Mouse (Mus musculus) hindbrain, embryonic 14.5 days (tissue): ENCODE results near the gene Fasl. TPM values are rescaled to one million over a fixed set of nuclear protein-coding genes. Genes with fewer than 3 reads are reported as not detected.

Experiments
- ATAC-seq: fragments of 200-750 bp; cut with Nextera tagmentation; 2 replicates; pipeline ENCODE4 v1.8.0; 2017; ENCODE audit warnings: moderate number of reproducible peaks, mild to moderate bottlenecking, moderate TSS enrichment, moderate library complexity; ENCODE audit not compliant: low FRiP score
- DNase-seq: peaks from one replicate; pipeline ENCODE4 v3.0.0-alpha.2; 2015; ENCODE audit warnings: low spot score
- H3K27ac ChIP-seq: fragments of 300-500 bp; sonication (generic); 2 replicates; pipeline ENCODE4 v1.5.1; 2014; ENCODE audit warnings: mild to moderate bottlenecking, moderate library complexity
- H3K27me3 ChIP-seq: fragments of 300-500 bp; sonication (generic); 2 replicates; pipeline ENCODE4 v1.6.1; 2014; ENCODE audit warnings: mild to moderate bottlenecking, low read length, mixed read lengths; ENCODE audit not compliant: control insufficient read depth, insufficient read depth
- H3K36me3 ChIP-seq: fragments of 300-500 bp; sonication (generic); replicated peaks from 2 replicates; pipeline ENCODE4 v1.6.1; 2014; ENCODE audit not compliant: control insufficient read depth, insufficient read depth
- H3K4me1 ChIP-seq: fragments of 300-500 bp; sonication (generic); replicated peaks from 2 replicates; pipeline ENCODE4 v1.6.1; 2014; ENCODE audit warnings: antibody characterized with exemption, low read length, mixed read lengths; ENCODE audit not compliant: control insufficient read depth, insufficient read depth
- H3K4me2 ChIP-seq: fragments of 300-500 bp; sonication (generic); replicated peaks from 2 replicates; pipeline ENCODE4 v1.6.1; 2014; ENCODE audit warnings: mild to moderate bottlenecking, moderate library complexity
- H3K4me3 ChIP-seq: fragments of 300-500 bp; sonication (generic); replicated peaks from 2 replicates; pipeline ENCODE4 v1.5.1; 2014; ENCODE audit warnings: mild to moderate bottlenecking, low read length
- H3K9ac ChIP-seq: fragments of 300-500 bp; sonication (generic); 2 replicates; pipeline ENCODE4 v1.6.1; 2014
- H3K9me3 ChIP-seq: fragments of 300-500 bp; sonication (generic); 2 replicates; pipeline ENCODE4 v1.6.1; 2016; ENCODE audit warnings: low read length; ENCODE audit not compliant: control insufficient read depth
- WGBS: fragments of 180-500 bp; shearing (Covaris S2); extraction: QIAGEN DNeasy Blood & Tissue Kit; methylation state at CpG from one replicate; pipeline ENCODE4 v1.1.7; 2014; 5-methylcytosine and 5-hydroxymethylcytosine counted together
- polyA plus RNA-seq: library from polyadenylated mRNA; unstranded; fragments of >200 nt; fragmentation: Nextera tagmentation; extraction: Ambion mirVana; gene quantifications from 2 replicates; pipeline ENCODE4 v1.2.1, GENCODE M21; 2014

Gene Fasl
- polyA plus RNA-seq, 1 experiment from 2014 or later, result not detected

DNA sequence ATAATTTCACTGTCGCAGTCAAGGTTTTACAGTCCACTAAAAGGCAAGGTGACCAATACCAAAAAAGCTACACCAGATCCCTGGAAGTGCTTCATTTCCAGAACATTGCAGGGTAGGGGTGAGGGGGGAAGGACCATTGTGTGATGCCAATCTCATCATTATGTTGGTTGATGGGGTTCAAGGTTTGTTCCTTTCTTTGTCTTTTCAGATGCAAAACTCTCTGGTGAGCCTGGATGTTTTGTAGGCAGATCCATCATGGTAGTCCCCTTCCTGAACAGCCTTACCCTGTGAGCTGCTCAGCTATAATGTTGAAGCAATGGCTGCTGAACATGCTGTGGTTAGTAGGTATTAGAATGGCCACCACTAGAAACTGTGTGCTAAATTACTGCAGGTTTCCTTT, 19.0 kb downstream of the Fasl start:
- Histone ChIP-seq H3K4me3 (no peak overlapping the region), H3K4me2 (no peak overlapping the region), H3K4me1 (no peaks in the 10 kb centered on the region), H3K27ac (no peak overlapping the region), H3K27me3 (no peaks in the 10 kb centered on the region), H3K36me3 (no peaks in the 10 kb centered on the region), H3K9me3 (no peaks in the 10 kb centered on the region), H3K9ac (no peak overlapping the region)
- 98% methylated on average over 1 of the region's 1 CpGs for WGBS
- ATAC-seq, result no peak
- DNase-seq, result no peak

DNA sequence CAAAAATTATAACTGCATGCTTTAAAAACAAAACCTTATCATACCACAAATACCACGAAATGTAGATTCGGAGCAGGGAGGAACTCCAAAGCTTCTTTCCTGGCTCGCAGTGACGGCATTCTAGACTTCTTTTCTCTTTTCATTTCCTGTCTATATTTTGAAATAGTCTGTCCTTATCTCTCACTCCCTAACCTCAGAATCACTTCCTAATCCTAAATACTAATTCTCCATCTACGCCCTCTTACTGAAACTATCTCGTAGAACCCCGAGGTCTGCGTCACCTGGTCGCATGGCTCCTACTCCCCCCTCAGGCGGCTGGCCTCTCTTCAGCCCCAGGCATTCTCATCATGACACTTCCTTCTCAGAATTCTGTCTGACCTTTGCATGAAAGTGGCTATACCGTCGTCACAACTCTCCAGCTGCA, 21.2 kb downstream of the Fasl start:
- no peak for ATAC-seq
- Histone ChIP-seq H3K9ac (no peak overlapping the region), H3K4me3 (no peak overlapping the region), H3K27ac (no peak overlapping the region), H3K27me3 (no peaks in the 10 kb centered on the region), H3K9me3 (no peaks in the 10 kb centered on the region), H3K4me1 (no peaks in the 10 kb centered on the region), H3K36me3 (no peaks in the 10 kb centered on the region), H3K4me2 (no peak overlapping the region)
- whole genome bisulfite sequencing, result 70% methylated on average over 12 of the region's 12 CpGs
- no peak for DNase-seq

DNA sequence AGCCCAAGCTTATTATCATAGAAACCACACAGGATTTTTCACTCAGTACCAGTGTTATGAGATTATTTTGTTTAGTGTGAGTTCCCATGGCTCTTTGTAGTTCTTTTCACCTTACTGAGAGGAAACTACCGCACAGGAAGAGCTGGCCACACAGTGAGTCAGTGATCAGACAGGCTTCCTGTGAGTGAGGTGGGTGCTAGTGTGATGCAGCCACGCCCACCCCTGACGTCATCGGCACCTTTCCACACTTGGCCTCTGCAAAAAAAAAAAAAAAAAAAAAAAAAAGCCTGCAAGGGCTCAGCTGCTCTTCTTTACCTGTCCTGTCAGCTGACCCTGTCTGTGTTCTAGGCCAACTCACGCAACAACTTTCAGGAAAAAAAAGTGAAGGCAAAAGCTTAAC, 21.6 kb downstream of the Fasl start:
- Histone ChIP-seq H3K4me2 (no peak overlapping the region), H3K9ac (no peak overlapping the region), H3K4me3 (no peak overlapping the region), H3K4me1 (no peaks in the 10 kb centered on the region), H3K9me3 (no peaks in the 10 kb centered on the region), H3K27me3 (no peaks in the 10 kb centered on the region), H3K27ac (no peak overlapping the region), H3K36me3 (no peaks in the 10 kb centered on the region)
- WGBS, result 58% methylated on average over 5 of the region's 5 CpGs
- DNase-seq (no peak), ATAC-seq (no peak)

- Histone ChIP-seq H3K4me3 (no peak overlapping the region), H3K27me3 (no peaks in the 10 kb centered on the region), H3K9ac (no peak overlapping the region), H3K9me3 (no peaks in the 10 kb centered on the region), H3K36me3 (no peaks in the 10 kb centered on the region), H3K4me2 (no peak overlapping the region), H3K4me1 (no peaks in the 10 kb centered on the region), H3K27ac (no peak overlapping the region)
- DNase-seq (no peak), ATAC-seq (no peak)
- WGBS, result 49% methylated on average over 5 of the region's 5 CpGs
Observed at GRCm38 (mm10) chr1:161765932-161766331, 22.4 kb downstream of the Fasl start.

GRCm38 (mm10) chr1:161764964-161765363, 23.3 kb downstream of the Fasl start:
- 91% methylated on average over 1 of the region's 1 CpGs for WGBS

GRCm38 (mm10) chr1:161761556-161761955, 26.7 kb downstream of the Fasl start:
- Histone ChIP-seq H3K27ac (no peak overlapping the region), H3K4me2 (no peak overlapping the region), H3K4me1 (no peaks in the 10 kb centered on the region), H3K36me3 (no peaks in the 10 kb centered on the region), H3K27me3 (no peaks in the 10 kb centered on the region), H3K9me3 (no peaks in the 10 kb centered on the region), H3K9ac (no peak overlapping the region), H3K4me3 (no peak overlapping the region)
- ATAC-seq (no peak), DNase-seq (no peak)
- WGBS, result 43% methylated on average over 4 of the region's 4 CpGs

More at GRCm38 (mm10) chr1:161764964-161765363, 23.3 kb downstream of the Fasl start:
- no peaks in the 10 kb centered on the region for H3K27me3 ChIP-seq
- H3K4me2 ChIP-seq, result no peak overlapping the region
- no peak overlapping the region for H3K4me3 ChIP-seq
- H3K9ac ChIP-seq, result no peak overlapping the region
- ATAC-seq, result no peak
- H3K4me1 ChIP-seq, result no peaks in the 10 kb centered on the region
- no peak overlapping the region for H3K27ac ChIP-seq
- H3K36me3 ChIP-seq, result no peaks in the 10 kb centered on the region
- H3K9me3 ChIP-seq, result no peaks in the 10 kb centered on the region
- DNase-seq, result no peak

DNA sequence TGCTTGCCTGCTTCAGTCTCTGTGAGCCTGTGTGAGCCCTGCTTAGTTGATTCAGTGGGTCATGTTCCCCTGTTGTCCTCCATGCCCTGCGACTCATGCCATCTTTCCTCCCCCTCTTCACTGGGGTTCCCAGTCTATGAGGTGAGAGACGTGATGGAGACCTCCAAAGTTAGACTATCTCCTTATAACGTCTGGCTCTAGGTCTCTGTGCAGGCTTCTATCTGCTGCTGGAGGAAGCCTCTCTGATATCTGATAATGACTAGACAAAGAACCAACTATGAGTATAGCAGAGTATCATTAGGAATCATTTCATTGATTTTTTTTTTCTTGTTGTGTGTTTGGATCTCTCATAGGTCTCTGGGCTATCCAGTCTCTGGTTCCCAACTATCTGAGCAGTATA, 31.7 kb downstream of the Fasl start:
- Histone ChIP-seq H3K9ac (no peak overlapping the region), H3K4me2 (no peak overlapping the region), H3K36me3 (no peaks in the 10 kb centered on the region), H3K4me1 (no peaks in the 10 kb centered on the region), H3K9me3 (no peaks in the 10 kb centered on the region), H3K27ac (no peak overlapping the region), H3K4me3 (no peak overlapping the region), H3K27me3 (no peaks in the 10 kb centered on the region)
- DNase-seq (no peak), ATAC-seq (no peak)
- WGBS, result 94% methylated on average over 3 of the region's 3 CpGs

- H3K27ac ChIP-seq, result no peak overlapping the region
- ATAC-seq (no peak), DNase-seq (no peak)
- H3K36me3 ChIP-seq, result no peaks in the 10 kb centered on the region
- no peak overlapping the region for H3K4me3 ChIP-seq
- no peaks in the 10 kb centered on the region for H3K27me3 ChIP-seq
- H3K4me2 ChIP-seq, result no peak overlapping the region
- H3K9me3 ChIP-seq, result no peaks in the 10 kb centered on the region
- WGBS, result 62% methylated on average over 8 of the region's 8 CpGs
- H3K9ac ChIP-seq, result no peak overlapping the region
- H3K4me1 ChIP-seq, result no peaks in the 10 kb centered on the region
Observed at GRCm38 (mm10) chr1:161751311-161751710, 37.0 kb downstream of the Fasl start.

- Histone ChIP-seq H3K4me1 (no peaks in the 10 kb centered on the region), H3K27ac (no peak overlapping the region), H3K9me3 (no peaks in the 10 kb centered on the region), H3K9ac (no peak overlapping the region), H3K27me3 (no peaks in the 10 kb centered on the region), H3K4me2 (no peak overlapping the region), H3K36me3 (no peaks in the 10 kb centered on the region), H3K4me3 (no peak overlapping the region)
- no peak for DNase-seq
- no peak for ATAC-seq
- 80% methylated on average over 8 of the region's 8 CpGs for WGBS
Observed at GRCm38 (mm10) chr1:161750471-161751041, 37.7 kb downstream of the Fasl start.

DNA sequence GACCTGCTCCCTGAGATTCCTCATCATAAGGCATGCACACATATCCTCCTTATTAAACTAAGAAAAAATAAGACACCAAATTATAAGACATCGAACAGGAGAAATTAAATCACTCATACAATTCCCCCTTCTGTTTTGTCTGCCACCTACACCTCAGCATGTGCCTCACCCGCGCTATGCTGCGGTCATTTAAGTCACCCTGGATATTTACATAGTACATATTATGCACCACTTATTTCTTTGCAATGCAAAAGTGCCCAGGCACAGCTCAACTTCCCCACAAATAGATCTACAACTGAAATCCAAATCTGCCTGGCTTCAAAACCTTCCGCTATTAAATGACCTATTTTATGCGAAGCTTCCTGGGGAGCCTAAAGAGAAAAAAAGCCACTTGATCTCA, 39.6 kb downstream of the Fasl start:
- 89% methylated on average over 6 of the region's 6 CpGs for WGBS
- H3K9me3 ChIP-seq, result no peaks in the 10 kb centered on the region
- no peaks in the 10 kb centered on the region for H3K36me3 ChIP-seq
- DNase-seq, result no peak
- no peak overlapping the region for H3K9ac ChIP-seq
- H3K4me1 ChIP-seq, result no peaks in the 10 kb centered on the region
- no peak overlapping the region for H3K4me2 ChIP-seq
- H3K4me3 ChIP-seq, result no peak overlapping the region
- ATAC-seq, result no peak
- H3K27ac ChIP-seq, result no peak overlapping the region
- H3K27me3 ChIP-seq, result no peaks in the 10 kb centered on the region
